Mouse (Mus musculus): Measurements from ENCODE around the gene Tmem198.

GRCm38 (mm10) chr1:75494878-75495548 lies 15.7 kb downstream of the Tmem198 start:
- TF ChIP-seq TAL1 (IDR thresholded peaks at IDR 0.05; ENCODE audit: low read length) (no peak), GATA1 (IDR thresholded peaks at IDR 0.05; ENCODE audit: low read length) (no peak)
